Mouse (Mus musculus) kidney, postnatal 4 days (tissue): ENCODE measurements at regions not wholly inside any gene's neighbourhood (a gene's known extent, or its start where the extent isn't known, plus 50 kb on each side); places are given as distances from the start of the nearest gene placed in this dataset.

ENCODE experiments used
- DNase-seq, 2 experiments: peaks; one replicate each; pipeline ENCODE4 v3.0.0; 2021; ENCODE audit warnings: mixed read lengths in 2 of 2

- DNase-seq: no peak
Observed at GRCm38 (mm10) chr7:65588197-65588596, 56.5 kb upstream of the Tarsl2 start.

DNA sequence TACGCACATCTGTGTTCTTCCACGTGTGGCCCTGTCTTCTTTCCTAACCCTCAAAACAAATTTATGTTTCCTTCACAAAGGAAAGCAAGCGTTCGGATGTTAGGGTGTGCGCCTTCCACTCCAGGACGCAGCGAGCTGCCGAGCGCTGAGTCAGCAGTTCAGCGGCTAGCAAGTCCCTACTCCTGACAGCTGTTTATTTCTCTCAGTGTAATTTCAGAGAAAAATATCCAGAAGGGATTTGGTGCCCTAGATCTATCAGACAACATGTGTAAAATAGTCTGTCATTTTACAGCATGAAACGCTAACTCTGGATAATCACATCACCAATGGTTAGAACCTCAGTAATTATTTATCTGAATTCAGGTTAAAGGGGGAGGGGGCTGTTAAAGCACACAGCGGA, 58.3 kb upstream of the Tarsl2 start:
- no peak for DNase-seq

- no peak for DNase-seq
Observed at GRCm38 (mm10) chr7:65585251-65585650, 57.7 kb upstream of the Tjp1 start.

GRCm38 (mm10) chr7:65580938-65581534, 53.5 kb upstream of the Tjp1 start:
- DNase-seq: peak in 1 of 2 experiments; percentile 3
